Mouse (Mus musculus): Measurements from ENCODE around the gene Nlrp4f. TPM values are rescaled to one million over a fixed set of nuclear protein-coding genes. Genes with fewer than 3 reads are reported as not detected.

Gene Nlrp4f
- polyA plus RNA-seq (2014; fragmentation: Illumina TruSeq; extraction: RNeasy Lipid Tissue Mini Kit (QIAGEN cat#74804); ENCODE audit: low read depth, low replicate concordance) = 4.2 TPM

DNA sequence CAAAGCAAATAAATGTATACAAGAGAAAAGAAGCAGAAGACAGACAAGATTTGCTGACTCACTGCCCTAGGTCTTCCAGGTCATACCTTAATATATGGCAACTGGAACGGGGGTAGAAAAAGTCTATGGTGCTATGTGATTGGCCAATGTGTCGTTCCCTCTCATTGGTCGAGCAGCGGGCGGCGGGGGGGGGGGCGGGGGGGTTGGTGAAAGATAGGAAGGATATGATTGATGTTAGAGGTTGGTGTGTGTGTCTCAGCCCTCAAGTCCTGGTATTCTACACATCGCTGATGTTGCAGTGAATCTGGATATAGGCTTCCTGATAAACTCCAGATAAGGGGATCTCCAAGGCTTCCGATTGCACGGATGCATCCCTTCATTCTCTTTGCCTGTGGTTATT, at the start of gene Nlrp4f:
Gene Nlrp4f (minus strand): TSS at position 101 of the 400 bp plus-strand sequence.

DNA sequence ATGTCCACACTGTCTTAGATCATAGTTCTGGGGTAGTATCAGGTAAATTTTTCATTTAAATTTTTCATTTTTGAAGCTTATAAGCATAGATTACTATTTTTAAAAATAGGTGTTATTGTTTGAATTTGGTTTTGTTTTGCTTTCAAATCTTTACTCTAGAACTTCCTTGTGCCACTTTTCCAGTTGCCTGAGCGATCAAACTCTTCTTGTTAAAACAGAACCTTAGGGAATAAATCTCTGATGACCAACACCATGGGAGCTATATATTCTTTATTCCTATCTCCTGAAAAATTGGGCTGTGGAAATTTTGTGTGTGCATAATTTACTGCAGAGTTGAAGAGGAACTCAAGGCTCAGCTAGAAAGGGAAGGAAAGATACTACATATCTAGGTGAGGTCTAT, 55.8 kb downstream of the Nlrp4f start, which contains the start of gene Olfr466:
Gene Olfr466 (plus strand): TSS at position 301 of the 400 bp plus-strand sequence.

DNA sequence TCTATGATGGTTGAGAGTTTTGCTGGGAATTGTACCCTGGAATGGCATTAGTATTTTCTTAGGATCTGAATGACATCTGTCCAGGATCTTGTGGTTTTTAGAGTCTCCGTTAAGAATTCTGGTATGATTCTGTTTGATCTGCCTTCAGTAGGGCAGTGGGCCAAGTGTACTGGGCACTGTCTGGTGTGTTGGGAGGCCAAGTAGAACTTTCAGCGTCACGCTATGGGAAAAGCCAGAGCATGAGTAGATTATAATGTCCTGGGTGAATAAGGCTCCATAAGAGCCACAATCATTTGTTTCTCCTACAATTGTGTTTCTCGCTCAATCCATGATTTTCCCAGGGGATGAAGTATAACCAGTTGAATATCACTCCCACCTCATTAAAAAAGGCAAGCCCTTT, 68.0 kb downstream of the Nlrp4f start, which contains the start of gene Olfr465-ps1:
Gene Olfr465-ps1 (plus strand): TSS at position 301 of the 400 bp plus-strand sequence.

Other genes starting within 250 kb of the Nlrp4f start
- 97.2 TPM for gene Spata31d1c, start 172.9 kb downstream of the Nlrp4f start, polyA plus RNA-seq (2014; fragmentation: Illumina TruSeq; extraction: RNeasy Lipid Tissue Mini Kit (QIAGEN cat#74804); ENCODE audit: low read depth, low replicate concordance)
- gene Prss47, start 153.2 kb downstream of the Nlrp4f start, polyA plus RNA-seq (2014; fragmentation: Illumina TruSeq; extraction: RNeasy Lipid Tissue Mini Kit (QIAGEN cat#74804); ENCODE audit: low read depth, low replicate concordance) = 20.3 TPM
- 12.6 TPM for gene Mfsd14b, start 93.0 kb downstream of the Nlrp4f start, polyA plus RNA-seq (2014; fragmentation: Illumina TruSeq; extraction: RNeasy Lipid Tissue Mini Kit (QIAGEN cat#74804); ENCODE audit: low read depth, low replicate concordance)
- gene Olfr465-ps1, start 67.9 kb downstream of the Nlrp4f start, polyA plus RNA-seq (2014; fragmentation: Illumina TruSeq; extraction: RNeasy Lipid Tissue Mini Kit (QIAGEN cat#74804); ENCODE audit: low read depth, low replicate concordance) = not detected
- gene Olfr466, start 55.7 kb downstream of the Nlrp4f start, polyA plus RNA-seq (2014; fragmentation: Illumina TruSeq; extraction: RNeasy Lipid Tissue Mini Kit (QIAGEN cat#74804); ENCODE audit: low read depth, low replicate concordance) = not detected
- gene Gm10775, start 53.6 kb upstream of the Nlrp4f start, polyA plus RNA-seq (2014; fragmentation: Illumina TruSeq; extraction: RNeasy Lipid Tissue Mini Kit (QIAGEN cat#74804); ENCODE audit: low read depth, low replicate concordance) = 1.7 TPM
- 8.1 TPM for gene Zfp369, start 72.8 kb upstream of the Nlrp4f start, polyA plus RNA-seq (2014; fragmentation: Illumina TruSeq; extraction: RNeasy Lipid Tissue Mini Kit (QIAGEN cat#74804); ENCODE audit: low read depth, low replicate concordance)